Mouse (Mus musculus) liver, adult 2 months (tissue): ENCODE results near the gene 1700012B07Rik.

Experiments used
- CTCF ChIP-seq: fragments of 200-500 bp; IDR thresholded peaks from 2 replicates; pipeline ENCODE4 v1.5.1; 2011; ENCODE audit warnings: low read depth, low read length, control low read depth
- POLR2A ChIP-seq: fragments of 200-500 bp; IDR thresholded peaks from 2 replicates; pipeline ENCODE4 v1.6.1; 2011; ENCODE audit warnings: low read length, control low read depth; ENCODE audit not compliant: insufficient read depth; ENCODE audit errors: extremely low read depth

GRCm38 (mm10) chr11:109846343-109846742, 18.5 kb upstream of the 1700012B07Rik start:
- no peak for TF ChIP-seq CTCF
- no peak for TF ChIP-seq POLR2A
